Mouse (Mus musculus) forebrain, postnatal 0 days (tissue): ENCODE measurements at regions not wholly inside any gene's neighbourhood (a gene's known extent, or its start where the extent isn't known, plus 50 kb on each side); places are given as distances from the start of the nearest gene placed in this dataset.

Experiments
- ATAC-seq: fragments of 200-750 bp; cut with Nextera tagmentation; 2 replicates; pipeline ENCODE4 v1.8.0; 2017; ENCODE audit warnings: mild to moderate bottlenecking, moderate library complexity
- DNase-seq: peaks from one replicate; pipeline ENCODE4 v3.0.0-alpha.2; 2015
- H3K27ac ChIP-seq: fragments of 300-500 bp; sonication (generic); 2 replicates; pipeline ENCODE4 v1.5.1; 2014; ENCODE audit warnings: low read depth, mild to moderate bottlenecking, antibody characterized with exemption, low read length, moderate library complexity, mixed read lengths
- H3K27me3 ChIP-seq: fragments of 300-500 bp; sonication (generic); 2 replicates; pipeline ENCODE4 v1.6.1; 2014; ENCODE audit warnings: mild to moderate bottlenecking, low read length, mixed read lengths; ENCODE audit not compliant: insufficient read depth
- H3K36me3 ChIP-seq: fragments of 300-500 bp; sonication (generic); 2 replicates; pipeline ENCODE4 v1.6.1; 2014; ENCODE audit warnings: mild to moderate bottlenecking, moderate library complexity; ENCODE audit not compliant: insufficient read depth
- H3K4me1 ChIP-seq: fragments of 300-500 bp; sonication (generic); 2 replicates; pipeline ENCODE4 v1.6.1; 2014; ENCODE audit warnings: antibody characterized with exemption; ENCODE audit not compliant: insufficient read depth
- H3K4me2 ChIP-seq: fragments of 300-500 bp; sonication (generic); 2 replicates; pipeline ENCODE4 v1.6.1; 2014; ENCODE audit warnings: low read depth, mild to moderate bottlenecking, moderate library complexity
- H3K4me3 ChIP-seq: fragments of 300-500 bp; sonication (generic); 2 replicates; pipeline ENCODE4 v1.5.1; 2014; ENCODE audit warnings: low read depth, low read length, mixed read lengths
- H3K9ac ChIP-seq: fragments of 300-500 bp; sonication (generic); 2 replicates; pipeline ENCODE4 v1.6.1; 2014; ENCODE audit warnings: mild to moderate bottlenecking
- H3K9me3 ChIP-seq: fragments of 300-500 bp; sonication (generic); 2 replicates; pipeline ENCODE4 v1.6.1; 2016; ENCODE audit warnings: low read length
- CTCF ChIP-seq: sonication (generic); IDR thresholded peaks from 2 replicates; pipeline ENCODE4 v1.5.1; 2016; ENCODE audit warnings: antibody characterized with exemption, control low read depth, low read depth
- WGBS: fragments of 180-500 bp; shearing (Covaris S2); extraction: QIAGEN DNeasy Blood & Tissue Kit; methylation state at CpG from one replicate; pipeline ENCODE4 v1.1.7; 2014; 5-methylcytosine and 5-hydroxymethylcytosine counted together

- H3K9ac ChIP-seq = no peak overlapping the region
- H3K36me3 ChIP-seq = no peaks in the 10 kb centered on the region
- no peak overlapping the region for H3K4me3 ChIP-seq
- no peaks in the 10 kb centered on the region for H3K4me1 ChIP-seq
- no peaks in the 10 kb centered on the region for H3K9me3 ChIP-seq
- no peak overlapping the region for H3K27ac ChIP-seq
- no peak overlapping the region for H3K4me2 ChIP-seq
- 77% methylated on average over 3 of the region's 3 CpGs for WGBS
- no peaks in the 10 kb centered on the region for H3K27me3 ChIP-seq
- no peak for DNase-seq
- no peak for ATAC-seq
- TF ChIP-seq CTCF = no peak
These were observed 1410.2 kb downstream of the Slc22a22 start for GRCm38 (mm10) chr15:56067214-56067613.

- WGBS = 81% methylated on average over 4 of the region's 4 CpGs
- H3K27ac ChIP-seq = no peak overlapping the region
- DNase-seq = no peak
- no peak overlapping the region for H3K4me3 ChIP-seq
- no peak overlapping the region for H3K4me2 ChIP-seq
- H3K9me3 ChIP-seq = no peaks in the 10 kb centered on the region
- no peaks in the 10 kb centered on the region for H3K4me1 ChIP-seq
- no peaks in the 10 kb centered on the region for H3K36me3 ChIP-seq
- H3K27me3 ChIP-seq = no peaks in the 10 kb centered on the region
- no peak for TF ChIP-seq CTCF
- no peak for ATAC-seq
- no peak overlapping the region for H3K9ac ChIP-seq
These were observed 1410.9 kb downstream of the Slc22a22 start for GRCm38 (mm10) chr15:56066540-56066939.

GRCm38 (mm10) chr15:56065872-56066534, 1411.4 kb downstream of the Slc22a22 start:
- Histone ChIP-seq H3K36me3 (no peaks in the 10 kb centered on the region), H3K9ac (no peak overlapping the region), H3K4me2 (no peak overlapping the region), H3K4me1 (no peaks in the 10 kb centered on the region), H3K27ac (no peak overlapping the region), H3K27me3 (no peaks in the 10 kb centered on the region), H3K4me3 (no peak overlapping the region), H3K9me3 (no peaks in the 10 kb centered on the region)
- ATAC-seq = peak; percentile 83
- peak; percentile 68 for TF ChIP-seq CTCF
- 34% methylated on average over 7 of the region's 7 CpGs for WGBS
- peak; percentile 68 for DNase-seq

- H3K9ac ChIP-seq = no peak overlapping the region
- no peaks in the 10 kb centered on the region for H3K27me3 ChIP-seq
- ATAC-seq (no peak), DNase-seq (no peak)
- 30% methylated on average over 3 of the region's 3 CpGs for WGBS
- H3K4me1 ChIP-seq = no peaks in the 10 kb centered on the region
- H3K27ac ChIP-seq = no peak overlapping the region
- no peaks in the 10 kb centered on the region for H3K9me3 ChIP-seq
- no peak overlapping the region for H3K4me2 ChIP-seq
- TF ChIP-seq CTCF = no peak
- H3K36me3 ChIP-seq = no peaks in the 10 kb centered on the region
- no peak overlapping the region for H3K4me3 ChIP-seq
These were observed 1414.8 kb downstream of the Slc22a22 start for GRCm38 (mm10) chr15:56062576-56062975.

GRCm38 (mm10) chr15:56061326-56061725, 1416.1 kb downstream of the Slc22a22 start:
- no peaks in the 10 kb centered on the region for H3K4me1 ChIP-seq
- no peak for TF ChIP-seq CTCF
- no peak overlapping the region for H3K4me3 ChIP-seq
- WGBS = 66% methylated on average over 4 of the region's 4 CpGs
- H3K36me3 ChIP-seq = no peaks in the 10 kb centered on the region
- H3K9me3 ChIP-seq = no peaks in the 10 kb centered on the region
- ATAC-seq = no peak
- no peak overlapping the region for H3K27ac ChIP-seq
- H3K9ac ChIP-seq = no peak overlapping the region
- H3K27me3 ChIP-seq = no peaks in the 10 kb centered on the region
- DNase-seq = no peak
- H3K4me2 ChIP-seq = no peak overlapping the region

GRCm38 (mm10) chr15:56050716-56051115, 1426.7 kb downstream of the Slc22a22 start:
- H3K9me3 ChIP-seq = no peaks in the 10 kb centered on the region
- 59% methylated on average over 7 of the region's 7 CpGs for WGBS
- DNase-seq = no peak
- no peak overlapping the region for H3K27ac ChIP-seq
- no peaks in the 10 kb centered on the region for H3K36me3 ChIP-seq
- no peak for ATAC-seq
- H3K27me3 ChIP-seq = no peaks in the 10 kb centered on the region
- TF ChIP-seq CTCF = no peak
- H3K9ac ChIP-seq = no peak overlapping the region
- no peak overlapping the region for H3K4me3 ChIP-seq
- H3K4me1 ChIP-seq = no peaks in the 10 kb centered on the region
- H3K4me2 ChIP-seq = no peak overlapping the region

- Histone ChIP-seq H3K4me3 (no peak overlapping the region), H3K4me1 (no peaks in the 10 kb centered on the region), H3K9ac (no peak overlapping the region), H3K27ac (no peak overlapping the region), H3K4me2 (no peak overlapping the region), H3K9me3 (no peaks in the 10 kb centered on the region), H3K36me3 (no peaks in the 10 kb centered on the region), H3K27me3 (no peaks in the 10 kb centered on the region)
- no peak for TF ChIP-seq CTCF
- ATAC-seq (no peak), DNase-seq (no peak)
- whole genome bisulfite sequencing = 81% methylated on average over 2 of the region's 2 CpGs
These were observed 1429.6 kb downstream of the Slc22a22 start for GRCm38 (mm10) chr15:56047832-56048231.
